Comparison of ENCODE assay signal across 19 mouse cellular contexts in genomic region chr6:88042336-88042735, GRCm38 (mm10). TPM values are rescaled to one million over a fixed set of nuclear protein-coding genes. Genes with fewer than 3 reads are reported as not detected.
DNase-seq lines count a peak whose midpoint lies in the region; ATAC-seq and TF ChIP-seq lines count a peak whose summit lies in the region.
"Had no signal": no experiment of that assay in that cellular context is flagged by ENCODE, and none has a peak within 500 bp of the region (broad histone marks: within the 10 kb centered on the region; RNA-seq: fewer than 3 reads in every experiment).

No protein-coding gene starts in this region.

- 69% methylated on average over 3 of the region's 3 CpGs for WGBS in heart, embryonic 15.5 days
- WGBS in liver, postnatal 0 days (ENCODE audit: insufficient replicate concordance) = 84% methylated on average over 3 of the region's 3 CpGs

- peak overlapping the region; percentile 74 for H3K4me2 ChIP-seq in heart, embryonic 15.5 days
- H3K4me2 ChIP-seq in liver, postnatal 0 days (ENCODE audit: low read depth, low read length) = peak overlapping the region; percentile 2; the same call in 1 of the 2 replicates

- peak; percentile 62 for DNase-seq in gastrocnemius, adult 18-20 months (ENCODE audit: low spot score)
- no peak for DNase-seq in gastrocnemius, postnatal 14 days
- DNase-seq in heart, adult 11 months = no peak
- no peak for DNase-seq in liver, postnatal 0 days
- DNase-seq in cerebellum, postnatal 36 days = no peak
- DNase-seq: cerebellum, adult 11 months; forebrain, postnatal 0 days; lung, adult 18-20 months; lung, postnatal 36 days; midbrain, embryonic 14.5 days had no signal

- no peak for ATAC-seq in heart, embryonic 15.5 days (replicated peaks; ENCODE audit: insufficient number of reproducible peaks, insufficient read depth, low FRiP score, low read depth)
- ATAC-seq in megakaryocyte, adult 5-6 weeks (ENCODE audit: poor library complexity, severe bottlenecking) = no peak
- ATAC-seq in liver, postnatal 0 days = no peak
- ATAC-seq: forebrain, postnatal 0 days had no signal

- intact Hi-C loops in gastrocnemius, postnatal 14 days (cut with DNase I; ENCODE audit: low total_unique reads) = no loop called here

- H3K36me3 ChIP-seq in heart, embryonic 15.5 days = peaks cover 13% of the 10 kb centered on the region
- H3K36me3 ChIP-seq in megakaryocyte, embryonic 14.5 days (replicated peaks; ENCODE audit: low read length) = peaks cover 43% of the 10 kb centered on the region
- peaks cover 16% of the 10 kb centered on the region for H3K36me3 ChIP-seq in liver, postnatal 0 days (replicated peaks; ENCODE audit: insufficient read depth, low read length)

- TF ChIP-seq CTCF in liver, postnatal 0 days (IDR thresholded peaks at IDR 0.05; ENCODE audit: low read depth) = no peak

- TF ChIP-seq EP300 in liver, postnatal 0 days (IDR thresholded peaks at IDR 0.05; ENCODE audit: low read depth) = no peak

- H3K27me3 ChIP-seq in heart, embryonic 15.5 days = 0 out of 2 replicates have a peak, but pooled peaks cover 2% of the 10 kb centered on the region
- H3K27me3 ChIP-seq in megakaryocyte, embryonic 14.5 days (replicated peaks) = no peaks in the 10 kb centered on the region
- no peaks in the 10 kb centered on the region for H3K27me3 ChIP-seq in liver, postnatal 0 days (ENCODE audit: insufficient read depth, low read length)
- H3K27me3 ChIP-seq: stomach, embryonic 15.5 days had no signal

- peak overlapping the region; percentile 75 for H3K27ac ChIP-seq in heart, embryonic 15.5 days
- no peak overlapping the region for H3K27ac ChIP-seq in liver, postnatal 0 days (ENCODE audit: low read depth)
- H3K27ac ChIP-seq: hindbrain, embryonic 12.5 days; kidney, postnatal 0 days; limb, embryonic 10.5 days; stomach, embryonic 15.5 days had no signal

- no peak overlapping the region for H3K9ac ChIP-seq in heart, embryonic 15.5 days
- H3K9ac ChIP-seq in liver, postnatal 0 days (replicated peaks) = no peak overlapping the region
- H3K9ac ChIP-seq: forebrain, postnatal 0 days; stomach, embryonic 15.5 days had no signal

- H3K4me1 ChIP-seq in heart, embryonic 15.5 days (replicated peaks) = peaks cover 33% of the 10 kb centered on the region
- H3K4me1 ChIP-seq in megakaryocyte, embryonic 14.5 days = peaks cover 59% of the 10 kb centered on the region
- peaks cover 40% of the 10 kb centered on the region for H3K4me1 ChIP-seq in liver, postnatal 0 days (ENCODE audit: insufficient read depth)

- H3K4me3 ChIP-seq in heart, embryonic 15.5 days = 0 out of 2 replicates have a peak overlapping the region, but pooled peaks have one; percentile 2
- peak overlapping the region; percentile 59 for H3K4me3 ChIP-seq in megakaryocyte, embryonic 14.5 days (replicated peaks)
- H3K4me3 ChIP-seq in liver, postnatal 0 days (ENCODE audit: low read depth, low read length) = no peak overlapping the region
- H3K4me3 ChIP-seq: erythroblast, embryonic 14.5 days; hindbrain, embryonic 12.5 days; left cerebral cortex, adult 2 months; limb, embryonic 10.5 days had no signal

- no peaks in the 10 kb centered on the region for H3K9me3 ChIP-seq in heart, embryonic 15.5 days (replicated peaks)
- H3K9me3 ChIP-seq in megakaryocyte, embryonic 14.5 days = no peaks in the 10 kb centered on the region
- no peaks in the 10 kb centered on the region for H3K9me3 ChIP-seq in liver, postnatal 0 days (ENCODE audit: low read length)
- H3K9me3 ChIP-seq: hindbrain, embryonic 12.5 days; limb, embryonic 10.5 days; stomach, embryonic 15.5 days had no signal

RNA-seq across cellular contexts. Expression of gene Rab7, which starts 2.7 kb away (rescaled TPM):
- total RNA-seq in gastrocnemius, adult 18-20 months (2021) = 100 to 1,000 TPM; 263 to 266 TPM
- 100 to 1,000 TPM; 208 to 236 TPM for total RNA-seq in gastrocnemius, postnatal 14 days (2021)
- polyA plus RNA-seq in heart, embryonic 15.5 days (2015; fragmentation: Nextera tagmentation; extraction: Ambion mirVana) = 190 and 214 TPM in 2 replicates
- 13.2 and 85.0 TPM in 2 replicates for polyA plus RNA-seq in megakaryocyte, embryonic 14.5 days (2012; ENCODE audit: insufficient read depth, low replicate concordance)
- 429 and 450 TPM in 2 replicates for total RNA-seq in megakaryocyte, adult 5-6 weeks (2015)
- 132 and 169 TPM in 2 replicates for total RNA-seq in megakaryocyte, adult 5-6 weeks (2017)
- polyA plus RNA-seq in liver, postnatal 0 days (2015; fragmentation: Nextera tagmentation; extraction: Ambion mirVana) = 110 and 111 TPM in 2 replicates

RNA-seq across cellular contexts. Expression of gene Rpn1, which starts 41.9 kb away (rescaled TPM):
- total RNA-seq in gastrocnemius, adult 18-20 months (2021) = 10 to 100 TPM; 79.2 to 85.8 TPM
- total RNA-seq in gastrocnemius, postnatal 14 days (2021) = 10 to 100 TPM; 65.9 to 75.8 TPM
- 166 and 209 TPM in 2 replicates for polyA plus RNA-seq in heart, embryonic 15.5 days (2015; fragmentation: Nextera tagmentation; extraction: Ambion mirVana)
- 32.8 and 59.1 TPM in 2 replicates for polyA plus RNA-seq in megakaryocyte, embryonic 14.5 days (2012; ENCODE audit: insufficient read depth, low replicate concordance)
- 56.6 and 67.2 TPM in 2 replicates for total RNA-seq in megakaryocyte, adult 5-6 weeks (2015)
- 130 and 142 TPM in 2 replicates for total RNA-seq in megakaryocyte, adult 5-6 weeks (2017)
- polyA plus RNA-seq in liver, postnatal 0 days (2015; fragmentation: Nextera tagmentation; extraction: Ambion mirVana) = 102 and 112 TPM in 2 replicates
